Mouse (Mus musculus): Measurements from ENCODE around the gene Atoh1. TPM values are rescaled to one million over a fixed set of nuclear protein-coding genes. Genes with fewer than 3 reads are reported as not detected.

Gene Atoh1
- total RNA-seq (2021) = not detected
- long read RNA-seq = 0 reads

- DNase-seq (ENCODE audit: low spot score in 2 of 2) = no peak
Measured at GRCm38 (mm10) chr6:64728499-64729198, at the start of gene Atoh1. Gene Atoh1, plus strand, starts transcription at chr6:64729125.

- DNase-seq (ENCODE audit: low spot score in 2 of 2) = peak; percentile 30 to 63
Measured at GRCm38 (mm10) chr6:64683974-64684373, 45.0 kb upstream of the Atoh1 start.

GRCm38 (mm10) chr6:64684973-64685372 is 44.0 kb upstream of the Atoh1 start:
- DNase-seq (ENCODE audit: low spot score in 2 of 2) = peak; percentile 15 to 70

GRCm38 (mm10) chr6:64688181-64688944 is 40.6 kb upstream of the Atoh1 start:
- no peak for DNase-seq (ENCODE audit: low spot score in 2 of 2)

GRCm38 (mm10) chr6:64694688-64695087 is 34.2 kb upstream of the Atoh1 start:
- DNase-seq (ENCODE audit: low spot score in 2 of 2) = no peak

GRCm38 (mm10) chr6:64703659-64704058 is 25.3 kb upstream of the Atoh1 start:
- DNase-seq (ENCODE audit: low spot score in 2 of 2) = no peak

GRCm38 (mm10) chr6:64727751-64728403 is 1.0 kb upstream of the Atoh1 start:
- DNase-seq (ENCODE audit: low spot score in 2 of 2) = no peak

GRCm38 (mm10) chr6:64729231-64730011 is 496 bp downstream of the Atoh1 start:
- DNase-seq (ENCODE audit: low spot score in 2 of 2) = no peak

GRCm38 (mm10) chr6:64730030-64730429 is 1.1 kb downstream of the Atoh1 start:
- DNase-seq (ENCODE audit: low spot score in 2 of 2) = no peak

GRCm38 (mm10) chr6:64730506-64731020 is 1.6 kb downstream of the Atoh1 start:
- DNase-seq (ENCODE audit: low spot score in 2 of 2) = no peak

GRCm38 (mm10) chr6:64731126-64731525 is 2.2 kb downstream of the Atoh1 start:
- no peak for DNase-seq (ENCODE audit: low spot score in 2 of 2)

- DNase-seq (ENCODE audit: low spot score in 2 of 2) = no peak
Measured at GRCm38 (mm10) chr6:64731621-64732320, 2.8 kb downstream of the Atoh1 start.

GRCm38 (mm10) chr6:64733311-64733710 is 4.4 kb downstream of the Atoh1 start:
- DNase-seq (ENCODE audit: low spot score in 2 of 2) = no peak

GRCm38 (mm10) chr6:64734441-64735320 is 5.8 kb downstream of the Atoh1 start:
- DNase-seq (ENCODE audit: low spot score in 2 of 2) = no peak

- DNase-seq (ENCODE audit: low spot score in 2 of 2) = no peak
Measured at GRCm38 (mm10) chr6:64736317-64736716, 7.4 kb downstream of the Atoh1 start.

GRCm38 (mm10) chr6:64742915-64743489 is 14.1 kb downstream of the Atoh1 start:
- DNase-seq (ENCODE audit: low spot score in 2 of 2) = no peak

GRCm38 (mm10) chr6:64754515-64754914 is 25.6 kb downstream of the Atoh1 start:
- no peak for DNase-seq (ENCODE audit: low spot score in 2 of 2)

- no peak for DNase-seq (ENCODE audit: low spot score in 2 of 2)
Measured at GRCm38 (mm10) chr6:64763901-64764300, 35.0 kb downstream of the Atoh1 start.

- DNase-seq (ENCODE audit: low spot score in 2 of 2) = no peak
Measured at GRCm38 (mm10) chr6:64773430-64773829, 44.5 kb downstream of the Atoh1 start.
